Mouse (Mus musculus): ENCODE measurements around the gene Wdr26. TPM values are rescaled to one million over a fixed set of nuclear protein-coding genes. Genes with fewer than 3 reads are reported as not detected.

The Wdr26 gene
- polyA plus RNA-seq, 2 experiments, result 50.2 to 58.7 TPM

GRCm38 (mm10) chr1:181131915-181132314 lies 79.9 kb downstream of the Wdr26 start:
- ATAC-seq (ENCODE audit: low FRiP score, low read depth) (no peak), DNase-seq (ENCODE audit: low spot score) (no peak)
- Histone ChIP-seq H3K4me2 (replicated peaks; ENCODE audit: low read depth, low read length, severe bottlenecking) (no peak overlapping the region), H3K9me3 (ENCODE audit: control insufficient read depth, low read length) (no peaks in the 10 kb centered on the region), H3K4me3 (replicated peaks; ENCODE audit: low read length) (no peak overlapping the region), H3K9ac (ENCODE audit: low read depth, low read length, severe bottlenecking) (no peak overlapping the region), H3K27me3 (ENCODE audit: control insufficient read depth, insufficient read depth, low read length) (no peaks in the 10 kb centered on the region), H3K27ac (replicated peaks; ENCODE audit: low read depth, low read length) (no peak overlapping the region), H3K36me3 (ENCODE audit: control insufficient read depth, insufficient read depth, low read length) (peaks cover 86% of the 10 kb centered on the region), H3K4me1 (ENCODE audit: control insufficient read depth, insufficient read depth, low read length) (no peaks in the 10 kb centered on the region)
- TF ChIP-seq POLR2A (IDR thresholded peaks at IDR 0.05; ENCODE audit: borderline replicate concordance, extremely low read depth, insufficient read depth, insufficient read length), result no peak
- WGBS, result 92% methylated on average over 6 of the region's 6 CpGs

GRCm38 (mm10) chr1:181126766-181127165 lies 85.0 kb downstream of the Wdr26 start:
- 95% methylated on average over 9 of the region's 9 CpGs for WGBS
- H3K4me1 ChIP-seq (ENCODE audit: control insufficient read depth, insufficient read depth, low read length), result no peaks in the 10 kb centered on the region
- no peak for TF ChIP-seq POLR2A (IDR thresholded peaks at IDR 0.05; ENCODE audit: borderline replicate concordance, extremely low read depth, insufficient read depth, insufficient read length)
- no peak overlapping the region for H3K4me3 ChIP-seq (replicated peaks; ENCODE audit: low read length)
- H3K9ac ChIP-seq (ENCODE audit: low read depth, low read length, severe bottlenecking), result no peak overlapping the region
- ATAC-seq (ENCODE audit: low FRiP score, low read depth) (no peak), DNase-seq (ENCODE audit: low spot score) (no peak)
- no peak overlapping the region for H3K27ac ChIP-seq (replicated peaks; ENCODE audit: low read depth, low read length)
- H3K27me3 ChIP-seq (ENCODE audit: control insufficient read depth, insufficient read depth, low read length), result no peaks in the 10 kb centered on the region
- peaks cover 87% of the 10 kb centered on the region for H3K36me3 ChIP-seq (ENCODE audit: control insufficient read depth, insufficient read depth, low read length)
- no peaks in the 10 kb centered on the region for H3K9me3 ChIP-seq (ENCODE audit: control insufficient read depth, low read length)
- no peak overlapping the region for H3K4me2 ChIP-seq (replicated peaks; ENCODE audit: low read depth, low read length, severe bottlenecking)

GRCm38 (mm10) chr1:181125916-181126315 lies 85.9 kb downstream of the Wdr26 start:
- ATAC-seq (ENCODE audit: low FRiP score, low read depth), result no peak
- WGBS, result over 99% methylated on average over 3 of the region's 3 CpGs

GRCm38 (mm10) chr1:181124145-181124544 lies 87.7 kb downstream of the Wdr26 start:
- no peak overlapping the region for H3K4me2 ChIP-seq (replicated peaks; ENCODE audit: low read depth, low read length, severe bottlenecking)
- H3K9ac ChIP-seq (ENCODE audit: low read depth, low read length, severe bottlenecking), result no peak overlapping the region
- 88% methylated on average over 2 of the region's 2 CpGs for WGBS
- H3K4me3 ChIP-seq (replicated peaks; ENCODE audit: low read length), result no peak overlapping the region
- TF ChIP-seq POLR2A (IDR thresholded peaks at IDR 0.05; ENCODE audit: borderline replicate concordance, extremely low read depth, insufficient read depth, insufficient read length), result no peak
- no peaks in the 10 kb centered on the region for H3K4me1 ChIP-seq (ENCODE audit: control insufficient read depth, insufficient read depth, low read length)
- H3K9me3 ChIP-seq (ENCODE audit: control insufficient read depth, low read length), result no peaks in the 10 kb centered on the region
- H3K27ac ChIP-seq (replicated peaks; ENCODE audit: low read depth, low read length), result no peak overlapping the region
- no peaks in the 10 kb centered on the region for H3K27me3 ChIP-seq (ENCODE audit: control insufficient read depth, insufficient read depth, low read length)
- peaks cover 84% of the 10 kb centered on the region for H3K36me3 ChIP-seq (ENCODE audit: control insufficient read depth, insufficient read depth, low read length)
- ATAC-seq (ENCODE audit: low FRiP score, low read depth) (no peak), DNase-seq (ENCODE audit: low spot score) (no peak)

More at GRCm38 (mm10) chr1:181125916-181126315, 85.9 kb downstream of the Wdr26 start:
- Histone ChIP-seq H3K27me3 (ENCODE audit: control insufficient read depth, insufficient read depth, low read length) (no peaks in the 10 kb centered on the region), H3K4me2 (replicated peaks; ENCODE audit: low read depth, low read length, severe bottlenecking) (no peak overlapping the region), H3K36me3 (ENCODE audit: control insufficient read depth, insufficient read depth, low read length) (peaks cover 87% of the 10 kb centered on the region), H3K4me3 (replicated peaks; ENCODE audit: low read length) (no peak overlapping the region), H3K4me1 (ENCODE audit: control insufficient read depth, insufficient read depth, low read length) (no peaks in the 10 kb centered on the region), H3K9me3 (ENCODE audit: control insufficient read depth, low read length) (no peaks in the 10 kb centered on the region), H3K27ac (replicated peaks; ENCODE audit: low read depth, low read length) (no peak overlapping the region), H3K9ac (ENCODE audit: low read depth, low read length, severe bottlenecking) (no peak overlapping the region)
- DNase-seq (ENCODE audit: low spot score), result no peak
- TF ChIP-seq POLR2A (IDR thresholded peaks at IDR 0.05; ENCODE audit: borderline replicate concordance, extremely low read depth, insufficient read depth, insufficient read length), result no peak

Other genes starting within 250 kb of the Wdr26 start
- 6.7 TPM in 2 replicates for gene Ephx1, start 191.1 kb downstream of the Wdr26 start, polyA plus RNA-seq (2012; rRNA removed)
- gene Ephx1, start 191.1 kb downstream of the Wdr26 start, polyA plus RNA-seq (2014; fragmentation: Nextera tagmentation; extraction: Ambion mirVana), result 6.8 and 8.1 TPM in 2 replicates
- gene 9130409I23Rik, start 160.8 kb downstream of the Wdr26 start, polyA plus RNA-seq (2012; rRNA removed), result not detected in 2 replicates
- not detected in 2 replicates for gene 9130409I23Rik, start 160.8 kb downstream of the Wdr26 start, polyA plus RNA-seq (2014; fragmentation: Nextera tagmentation; extraction: Ambion mirVana)
- gene Nvl, start 67.8 kb downstream of the Wdr26 start, polyA plus RNA-seq (2012; rRNA removed), result 69.1 and 79.4 TPM in 2 replicates
- gene Nvl, start 67.8 kb downstream of the Wdr26 start, polyA plus RNA-seq (2014; fragmentation: Nextera tagmentation; extraction: Ambion mirVana), result 37.0 and 42.7 TPM in 2 replicates
- gene Cnih4, start 67.3 kb downstream of the Wdr26 start, polyA plus RNA-seq (2012; rRNA removed), result 24.3 and 26.6 TPM in 2 replicates
- 90.5 and 99.3 TPM in 2 replicates for gene Cnih4, start 67.3 kb downstream of the Wdr26 start, polyA plus RNA-seq (2014; fragmentation: Nextera tagmentation; extraction: Ambion mirVana)
- 0.64 and 0.69 TPM in 2 replicates for gene Cnih3, start 140.6 kb upstream of the Wdr26 start, polyA plus RNA-seq (2012; rRNA removed)
- 0.43 and 0.58 TPM in 2 replicates for gene Cnih3, start 140.6 kb upstream of the Wdr26 start, polyA plus RNA-seq (2014; fragmentation: Nextera tagmentation; extraction: Ambion mirVana)